Mouse (Mus musculus) left cerebral cortex, postnatal 36 days (tissue): ENCODE measurements at regions not wholly inside any gene's neighbourhood (a gene's known extent, or its start where the extent isn't known, plus 50 kb on each side); places are given as distances from the start of the nearest gene placed in this dataset.

Experiments
- DNase-seq, 2 experiments: peaks; one replicate each; pipeline ENCODE4 v3.0.0; 2021 to 2022; ENCODE audit warnings: low spot score in 2 of 2, mixed read lengths in 1 of 2
- intact Hi-C: fragments of 180-260 bp; cut with DNase I; formaldehyde crosslinking; loops from one replicate; pipeline ENCODE4 v1.15.1; 2025

DNA sequence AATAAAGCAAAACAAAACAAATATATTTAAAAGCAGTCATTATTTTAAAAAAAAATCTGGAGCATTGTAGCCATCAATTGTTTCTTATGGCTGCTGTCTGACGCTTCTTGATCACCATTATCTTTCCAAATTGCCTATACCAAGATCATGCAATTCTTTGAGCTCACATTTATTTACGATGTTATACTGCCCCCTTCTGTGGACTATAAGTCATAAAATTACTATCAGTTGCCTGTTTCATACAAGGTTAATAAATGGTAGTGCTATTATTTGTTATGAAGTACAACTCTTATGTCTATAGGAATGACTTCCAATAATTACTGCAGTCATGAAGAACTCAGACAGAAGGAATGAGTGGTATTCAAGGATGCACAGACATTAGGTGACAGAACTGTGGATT lies 57.3 kb upstream of the Eda2r start:
- intact Hi-C loops: loop anchor here (5.0 kb wide), 1 partner anchor 1183 kb away; no protein-coding TSS in a partner anchor
- DNase-seq: no peak

- DNase-seq: peak; percentile 20 to 32
- intact Hi-C loops: loop anchor here (1.0 to 5.0 kb wide), 2 partner anchors 530 to 1186 kb away; no protein-coding TSS in a partner anchor
Observed at GRCm38 (mm10) chrX:97431391-97431803, 54.4 kb upstream of the Eda2r start.
